Mouse (Mus musculus) cerebellum, postnatal 4 days (tissue): ENCODE measurements around the gene Prkci.

Source experiments
- DNase-seq, 2 experiments: peaks; one replicate each; pipeline ENCODE4 v3.0.0; 2022; ENCODE audit warnings: low spot score in 2 of 2, mixed read lengths in 1 of 2

The Prkci gene

DNA sequence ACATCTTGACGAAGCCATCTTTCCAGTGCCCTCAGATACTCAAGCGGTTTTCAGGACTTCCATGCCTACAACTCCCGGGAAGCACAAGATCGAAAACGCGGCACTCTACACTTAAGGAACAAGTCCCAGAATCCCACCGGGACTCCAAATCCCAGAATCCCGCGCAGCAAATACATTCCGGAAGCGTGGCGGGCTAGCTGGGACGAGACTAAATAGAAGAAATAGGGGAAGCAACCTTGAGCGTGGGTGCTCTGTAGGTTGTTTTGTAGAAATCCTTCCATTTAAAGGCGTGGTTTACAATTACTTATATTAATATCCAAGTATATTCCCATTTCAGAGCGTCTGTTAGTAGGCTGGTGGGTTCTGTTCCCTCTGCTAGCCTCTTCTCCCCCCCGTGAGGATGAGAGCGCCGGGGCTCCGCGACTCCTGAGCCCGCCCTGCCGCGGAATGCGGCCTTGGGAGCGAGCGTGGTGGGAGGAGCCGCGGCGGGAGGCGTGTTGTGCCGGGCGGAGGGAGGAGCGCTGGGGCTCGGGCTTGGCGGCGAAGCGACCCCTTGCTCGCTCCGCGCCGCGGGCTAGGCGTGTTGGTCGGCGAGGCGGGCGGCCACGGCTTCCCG lies at the start of gene Prkci:
Gene Prkci, plus strand, starts transcription at position 465 of the 616 bp plus-strand sequence.
- DNase-seq = peak; percentile 82 to 90

DNA sequence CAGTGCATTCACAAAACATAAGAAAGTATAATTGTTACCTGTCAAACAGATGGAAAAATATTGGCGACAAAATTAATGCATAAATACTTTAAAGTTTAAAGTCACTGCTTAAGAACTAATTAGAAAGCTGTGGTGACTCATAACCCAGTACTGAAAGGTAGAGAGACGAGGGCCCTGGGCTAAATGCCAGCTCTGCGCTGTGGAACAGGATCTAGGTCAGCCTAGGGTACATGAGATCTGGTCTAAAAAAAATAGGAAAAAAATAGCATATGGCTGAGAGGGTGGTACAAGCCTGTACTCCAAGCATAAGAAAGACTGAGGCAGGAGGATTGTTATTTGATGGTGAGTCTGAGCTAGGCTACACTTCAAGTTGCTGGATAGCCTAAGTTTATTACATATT lies 43.9 kb upstream of the Prkci start:
- no peak for DNase-seq

DNA sequence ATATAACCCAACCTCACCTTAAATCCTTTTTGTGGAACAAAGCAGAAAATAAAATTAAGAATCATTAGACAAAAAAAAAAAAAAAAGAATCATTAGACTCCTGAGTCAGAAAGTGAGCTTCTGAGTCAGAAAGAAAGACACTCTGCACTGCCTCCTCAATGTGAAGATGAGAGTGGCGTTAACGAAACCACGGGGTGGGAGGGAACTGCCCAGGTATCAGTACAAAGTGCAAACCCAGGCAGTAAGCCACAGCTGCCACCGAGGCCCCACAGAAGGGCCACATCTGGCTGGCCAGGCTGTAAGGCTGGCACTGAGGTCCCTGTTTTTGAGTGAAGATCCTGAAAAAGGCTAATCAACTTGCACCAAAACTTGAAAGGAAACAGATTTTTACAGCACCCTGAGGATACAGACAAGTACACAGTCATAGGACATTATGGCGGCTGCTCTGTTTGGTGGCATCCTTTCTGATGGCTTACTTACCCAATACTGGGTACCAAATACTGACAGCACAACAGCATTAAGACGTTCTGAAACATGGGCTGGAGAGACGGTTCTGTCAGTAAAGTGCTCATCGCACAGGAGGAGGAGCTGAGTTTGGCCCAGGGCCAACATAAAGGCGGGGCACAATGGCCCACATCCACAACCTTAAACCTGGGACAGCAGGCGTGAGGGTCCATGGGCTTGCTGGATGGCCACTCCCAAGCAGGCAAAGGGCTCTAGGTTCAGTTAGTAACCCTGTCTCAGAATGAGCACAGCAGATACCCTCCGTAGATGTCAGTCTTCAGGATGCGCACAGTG lies 43.1 kb upstream of the Prkci start:
- no peak for DNase-seq

DNA sequence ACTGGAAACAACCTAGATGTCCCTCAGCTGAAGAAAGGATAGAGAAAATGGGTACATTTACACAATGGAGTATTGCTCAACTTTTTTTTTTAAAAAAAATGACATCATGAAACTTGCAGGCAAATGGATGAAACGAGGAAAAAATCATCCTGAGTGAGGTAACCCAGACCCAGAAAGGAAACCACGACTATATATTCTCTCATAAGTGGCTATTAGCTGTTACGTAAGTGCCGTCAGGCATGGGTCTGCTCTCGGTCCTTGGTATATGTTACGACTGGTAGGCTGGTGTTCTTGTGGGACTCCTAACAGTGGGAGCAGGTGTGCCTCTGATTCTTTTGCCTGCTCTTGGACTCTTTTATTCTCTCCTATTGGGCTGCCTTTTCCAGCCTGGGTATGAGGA lies 39.2 kb upstream of the Prkci start:
- DNase-seq = no peak

DNA sequence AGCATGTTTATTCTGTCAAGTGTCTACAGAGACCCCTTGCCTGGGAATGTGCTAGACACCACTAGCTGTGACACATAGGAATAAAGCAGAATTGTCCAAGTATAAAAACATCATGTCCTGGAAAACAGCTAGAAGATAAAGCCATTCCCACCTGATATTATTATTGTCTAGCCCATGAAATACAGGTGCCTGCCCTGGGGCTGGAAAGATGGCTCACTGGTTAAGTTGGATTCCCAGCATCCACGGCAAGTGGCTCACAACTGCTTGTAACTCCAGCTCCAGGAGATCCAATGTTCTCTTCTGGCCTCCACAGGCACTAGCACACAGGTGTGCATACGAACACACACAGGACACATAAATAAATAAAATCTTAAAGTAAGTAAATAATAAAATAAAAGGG lies 36.8 kb upstream of the Prkci start:
- DNase-seq = no peak

DNA sequence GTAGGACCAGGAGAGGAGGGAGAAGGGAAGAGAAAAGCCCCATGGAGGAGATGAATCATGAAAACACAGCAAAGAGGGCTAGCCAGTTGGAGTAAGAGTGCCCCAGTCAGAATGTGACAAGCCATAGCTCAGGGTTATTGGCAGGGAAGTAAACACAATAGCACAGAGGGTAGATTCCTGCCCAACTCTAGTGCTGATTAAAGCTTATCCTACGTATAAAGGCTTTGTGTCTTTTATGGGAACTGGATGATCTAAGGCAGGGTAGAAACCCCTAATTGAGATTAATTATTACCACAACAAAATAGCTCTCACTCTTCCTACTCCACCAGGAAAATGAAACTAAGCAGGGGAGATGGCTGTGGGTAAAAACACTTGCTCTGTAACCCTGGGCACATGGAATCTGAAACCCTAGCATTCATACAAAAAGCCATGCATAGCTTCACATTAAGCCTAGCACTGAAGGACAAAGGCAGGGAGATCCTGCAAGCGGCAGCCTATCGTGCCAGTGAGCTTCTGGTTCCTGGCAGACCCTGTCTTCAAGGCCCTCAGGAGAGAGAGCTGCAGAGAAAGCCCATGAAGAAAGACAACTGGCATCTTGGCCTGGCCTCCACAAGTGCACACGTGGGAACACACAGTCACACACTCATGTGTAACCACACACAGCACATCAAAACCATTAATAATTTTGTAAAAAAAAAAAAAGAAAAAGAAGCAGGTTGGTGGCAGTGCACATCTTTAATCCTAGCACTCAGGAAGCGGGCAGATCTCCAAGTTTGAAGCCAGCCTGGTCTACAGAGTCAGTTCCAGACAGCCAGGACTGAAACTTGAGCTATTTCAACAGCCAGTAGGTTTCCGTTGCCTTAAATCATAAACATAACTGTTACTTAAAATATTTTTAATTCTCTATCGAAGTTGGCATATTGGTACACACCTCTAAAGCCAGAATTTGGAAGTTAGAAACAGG lies 35.4 kb upstream of the Prkci start:
- DNase-seq = no peak

DNA sequence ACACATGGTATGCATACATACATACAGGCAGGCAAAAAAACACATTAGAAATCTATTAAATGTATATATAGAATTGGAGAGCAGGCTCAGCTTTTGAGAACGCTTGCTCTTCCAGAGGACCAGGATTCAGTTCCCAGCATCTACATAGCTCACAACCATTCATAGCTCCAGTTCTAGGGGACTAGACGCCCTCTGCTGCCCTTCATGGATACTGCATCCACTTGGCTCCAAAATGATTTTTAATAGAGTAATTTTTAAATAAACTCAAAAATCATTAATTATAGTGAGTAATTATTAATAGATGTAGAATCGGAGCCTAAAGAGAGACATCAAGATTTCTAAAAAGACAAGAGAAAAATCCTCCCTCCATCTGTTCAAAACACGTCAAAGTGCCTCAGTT lies 32.4 kb upstream of the Prkci start:
- DNase-seq = no peak

DNA sequence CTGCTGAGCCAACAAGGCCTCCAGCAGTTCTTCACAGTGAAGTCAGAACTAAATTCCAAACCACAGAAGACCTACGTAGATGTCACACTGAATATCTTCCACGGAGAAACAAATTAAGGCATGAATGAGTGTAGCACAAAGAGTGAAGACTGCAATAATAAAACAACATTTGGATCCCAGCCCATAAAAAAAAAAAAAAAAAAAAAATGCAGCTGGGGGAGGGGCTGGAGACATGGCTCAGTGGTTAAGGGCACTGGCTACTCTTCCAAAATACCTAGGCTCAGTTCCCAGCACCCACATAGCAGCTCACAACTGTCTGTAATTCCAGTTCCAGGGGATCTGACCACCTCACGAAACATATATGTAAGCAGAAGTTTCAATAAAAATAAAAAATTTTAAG lies 31.3 kb upstream of the Prkci start:
- no peak for DNase-seq

DNA sequence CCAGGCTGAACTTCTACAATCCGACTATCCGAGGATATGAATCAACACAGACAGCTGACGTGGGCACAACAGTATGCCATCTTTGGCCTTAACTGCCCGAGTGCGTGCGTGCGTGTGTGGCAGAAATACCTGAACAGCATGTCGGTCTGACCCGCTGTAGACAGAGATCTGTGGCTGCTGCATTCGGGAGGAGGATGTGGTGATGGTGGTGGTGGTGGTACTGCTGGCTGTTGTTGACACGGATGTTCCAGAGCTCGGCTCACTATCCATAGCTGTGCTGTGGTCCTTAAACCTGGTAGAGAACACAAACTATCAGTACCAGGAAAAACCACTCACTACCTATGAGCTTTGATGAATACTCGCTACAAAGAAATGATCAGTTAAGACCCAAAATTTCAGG lies 29.9 kb upstream of the Prkci start:
- no peak for DNase-seq

DNA sequence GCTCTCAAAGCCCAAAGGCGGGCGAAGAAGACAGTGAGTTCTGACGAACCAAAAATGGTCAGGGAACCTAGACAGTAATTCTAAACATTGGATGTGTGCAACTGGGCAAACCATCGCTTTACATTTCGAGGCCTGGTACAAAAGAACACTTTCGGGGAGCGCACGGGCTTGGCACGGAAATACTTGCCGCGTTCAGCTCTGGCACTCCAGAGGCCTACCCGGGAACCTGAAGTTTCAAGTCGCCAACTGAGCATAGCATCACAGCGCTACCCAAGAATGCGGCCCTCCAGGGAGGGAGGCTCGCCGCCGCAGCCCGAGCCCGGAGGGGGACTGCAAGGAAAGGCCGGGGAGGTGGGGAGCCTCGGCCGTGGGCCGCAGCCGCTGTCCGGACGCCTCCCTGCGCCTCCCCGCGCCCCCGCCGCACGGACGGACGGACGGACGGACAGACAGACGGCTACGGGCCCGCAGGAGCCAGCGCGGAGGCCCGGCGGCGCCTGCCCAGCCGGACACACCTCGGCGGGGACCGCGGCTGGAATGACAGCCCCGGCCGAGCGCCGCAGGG lies 26.9 kb upstream of the Prkci start:
- DNase-seq = peak; percentile 22 to 34

DNA sequence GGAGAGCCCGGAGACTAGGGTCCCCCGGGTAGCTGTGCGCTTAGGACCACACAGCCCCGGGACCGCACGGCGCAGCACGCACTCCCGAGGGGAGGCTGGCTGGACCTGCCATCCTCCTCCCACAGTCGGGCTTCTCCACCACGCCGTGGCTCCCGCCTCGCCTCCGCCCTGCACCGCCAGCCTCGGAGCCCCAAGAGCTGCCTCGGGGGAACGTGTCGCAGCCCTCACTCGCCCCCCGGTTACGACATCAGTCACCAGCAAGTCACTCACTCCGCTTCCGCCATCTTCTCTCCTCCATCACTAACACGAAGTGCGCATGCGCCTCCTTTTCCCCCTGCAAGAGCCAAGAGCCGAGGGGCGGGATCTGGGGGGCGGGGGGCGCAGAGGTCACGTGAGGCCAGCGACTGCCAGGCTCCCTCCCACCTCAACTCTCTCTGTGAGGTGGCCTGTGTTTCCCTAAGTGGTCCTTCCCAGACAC lies 26.4 kb upstream of the Prkci start, which contains the start of gene Phc3:
Gene Phc3, minus strand, starts transcription at position 312 of the 478 bp plus-strand sequence.
- peak; percentile 87 to 90 for DNase-seq

DNA sequence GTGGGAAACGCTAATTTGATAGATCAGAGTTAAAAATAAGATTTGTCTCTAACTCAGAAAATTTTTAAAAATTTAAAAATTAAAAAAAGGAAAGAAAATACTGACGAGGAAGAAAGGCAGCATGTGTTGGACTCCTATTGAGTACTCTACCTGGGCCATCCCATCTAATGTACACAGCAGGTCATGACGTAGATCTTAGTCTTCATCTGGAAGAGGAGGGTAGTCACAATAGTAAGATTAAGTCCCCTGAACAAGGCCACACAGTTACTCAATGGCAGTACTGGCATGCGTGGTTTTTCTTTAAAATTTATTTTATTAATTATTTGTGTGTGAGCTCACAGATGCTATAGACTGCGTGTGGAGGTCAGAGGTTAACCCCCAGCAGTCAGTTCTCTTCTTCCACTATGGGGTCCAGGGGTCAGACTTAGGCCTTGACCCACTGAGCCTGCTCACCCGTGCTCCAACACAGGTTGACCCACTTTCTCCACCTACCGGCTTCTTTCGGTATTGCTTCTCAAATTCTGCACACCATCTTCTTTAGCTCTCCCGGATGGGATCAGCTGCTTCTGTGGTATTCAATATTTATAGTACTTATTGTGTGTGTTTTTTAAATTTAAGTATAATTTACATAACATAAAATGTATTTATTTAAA lies 20.3 kb upstream of the Prkci start:
- DNase-seq = peak in 1 of 2 experiments; percentile 68

DNA sequence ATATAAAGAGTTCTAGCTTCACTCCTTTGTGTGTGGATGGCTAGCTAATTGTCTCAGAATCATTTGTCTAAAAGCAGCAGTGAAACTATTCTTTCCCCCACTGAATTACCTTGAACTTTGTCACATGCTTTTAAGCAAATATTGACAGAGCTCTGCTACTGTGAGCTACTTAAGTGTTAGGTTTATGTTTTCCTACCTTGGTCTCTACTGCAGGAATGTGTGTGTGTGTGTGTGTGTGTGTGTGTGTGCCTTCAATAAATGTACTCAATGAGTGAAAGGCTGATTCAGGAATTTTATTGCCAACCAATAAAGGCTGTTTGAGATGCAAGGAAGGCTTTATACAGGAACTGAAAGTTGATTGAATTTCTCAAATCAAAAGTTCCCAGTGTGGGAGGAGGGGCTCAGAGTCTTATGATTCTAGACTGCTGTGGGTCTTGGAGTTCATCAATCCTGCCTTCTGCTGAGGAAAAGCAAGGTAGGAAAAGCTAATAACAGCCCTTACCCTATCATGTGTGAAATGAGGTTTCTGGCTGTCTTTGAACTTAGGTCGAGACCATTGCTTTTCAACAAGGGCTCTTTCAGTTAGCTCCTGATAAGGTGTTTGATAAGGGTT lies 18.4 kb upstream of the Prkci start:
- no peak for DNase-seq

DNA sequence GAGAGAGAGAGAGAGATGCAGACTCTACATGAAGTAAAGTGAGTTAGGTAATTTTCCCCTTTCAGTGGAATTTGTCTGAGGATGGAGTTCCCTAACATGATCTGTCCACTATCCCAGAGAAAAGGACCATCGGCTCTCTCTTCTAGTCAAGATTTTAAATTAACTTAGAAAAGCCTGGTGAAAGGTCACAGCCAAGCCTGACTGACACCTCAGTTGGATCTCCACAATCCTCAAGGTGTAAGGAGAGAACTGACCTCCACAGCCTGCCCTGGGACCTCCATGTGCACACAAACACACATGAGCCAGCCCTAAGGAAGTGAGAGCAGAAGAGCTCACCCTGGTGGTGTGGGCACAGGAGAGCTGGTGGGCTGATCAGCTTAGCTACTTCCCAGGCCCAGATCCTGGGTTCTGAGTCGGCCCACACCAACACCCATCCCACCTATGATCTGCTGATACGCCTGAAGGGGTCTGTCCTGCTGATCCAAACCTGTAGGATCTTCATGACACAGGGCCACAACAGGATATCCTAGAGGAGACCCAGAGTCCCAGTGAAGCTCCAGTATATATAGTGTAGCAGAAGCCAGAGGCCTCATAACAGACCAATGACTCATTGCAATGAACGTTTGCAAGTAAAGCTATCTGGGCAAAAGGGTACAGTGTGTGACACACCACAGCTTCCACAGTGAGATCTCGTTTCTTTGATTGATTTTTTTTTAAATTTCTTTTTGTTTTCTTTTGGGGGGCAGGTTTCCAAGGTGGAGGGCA lies 13.7 kb upstream of the Prkci start:
- no peak for DNase-seq

DNA sequence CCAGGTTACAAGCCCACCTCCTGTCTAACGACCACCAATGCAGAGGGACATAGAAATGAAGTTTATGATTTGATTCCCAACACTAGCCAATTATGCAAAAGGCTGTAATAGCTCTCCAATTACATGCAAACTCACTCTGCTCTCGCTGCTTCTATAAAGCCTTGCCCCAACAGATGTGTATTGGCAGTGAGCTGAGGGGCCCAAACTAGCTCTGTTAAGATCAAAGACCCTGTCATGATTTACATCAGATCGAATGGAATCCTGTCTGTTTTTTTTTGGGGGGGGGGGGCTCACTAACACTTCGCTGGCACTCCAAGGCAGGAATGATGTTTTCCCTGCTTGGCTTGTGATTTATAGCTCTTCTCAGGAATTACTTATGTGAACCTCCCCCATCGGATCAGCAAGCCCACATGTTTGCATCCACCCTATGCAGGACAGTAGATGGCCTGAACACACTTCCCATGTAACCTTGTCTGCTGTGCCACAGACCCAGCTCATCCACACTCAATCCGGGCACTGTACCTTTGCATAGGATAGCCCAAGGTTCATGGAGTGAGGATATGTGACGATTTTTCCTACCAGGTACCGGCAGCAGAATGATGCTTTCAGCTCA lies 12.5 kb upstream of the Prkci start:
- DNase-seq = no peak

DNA sequence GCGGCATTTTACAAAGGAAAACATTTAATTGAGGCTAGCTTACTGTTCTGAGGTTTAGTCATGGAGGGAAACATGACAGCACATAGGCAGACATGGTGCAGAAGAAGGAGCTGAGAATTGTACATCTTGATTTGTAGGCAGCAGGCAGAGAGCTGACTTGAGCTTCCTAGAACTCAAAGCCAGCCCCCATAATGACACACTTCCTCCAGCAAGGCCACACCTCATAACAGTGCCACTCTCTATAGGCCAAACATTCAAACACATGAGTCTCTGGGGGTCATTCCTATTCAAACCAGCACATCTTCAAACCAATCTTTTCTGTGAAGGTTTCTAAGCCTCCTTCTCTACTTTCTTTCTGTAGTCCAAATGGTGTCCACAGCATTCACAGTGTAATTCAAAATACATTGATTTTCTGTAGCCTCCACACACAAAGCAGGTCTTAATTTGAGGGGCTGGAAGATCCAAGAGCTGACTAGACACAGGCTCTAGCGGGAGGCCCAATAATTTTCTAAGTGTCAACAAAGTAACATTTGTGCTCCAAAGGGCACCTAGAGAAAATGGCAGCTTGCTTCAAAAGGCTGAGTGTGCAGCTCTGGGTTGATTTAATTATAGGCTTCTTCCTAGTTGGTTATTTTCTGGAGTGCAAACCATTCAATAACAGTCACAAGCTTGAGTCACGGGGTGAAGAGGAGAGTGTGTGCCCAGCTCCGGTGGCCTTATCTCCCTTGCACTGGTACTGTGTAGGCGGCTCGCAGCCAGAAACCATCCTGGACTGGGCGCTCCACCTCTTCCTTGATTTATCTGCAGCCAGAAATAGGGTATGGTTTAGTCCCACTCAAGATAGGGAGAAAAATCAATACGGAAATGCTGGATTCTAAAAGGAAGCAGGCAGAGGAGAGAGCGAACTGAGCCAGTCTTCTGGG lies 7.9 kb upstream of the Prkci start:
- DNase-seq = no peak

DNA sequence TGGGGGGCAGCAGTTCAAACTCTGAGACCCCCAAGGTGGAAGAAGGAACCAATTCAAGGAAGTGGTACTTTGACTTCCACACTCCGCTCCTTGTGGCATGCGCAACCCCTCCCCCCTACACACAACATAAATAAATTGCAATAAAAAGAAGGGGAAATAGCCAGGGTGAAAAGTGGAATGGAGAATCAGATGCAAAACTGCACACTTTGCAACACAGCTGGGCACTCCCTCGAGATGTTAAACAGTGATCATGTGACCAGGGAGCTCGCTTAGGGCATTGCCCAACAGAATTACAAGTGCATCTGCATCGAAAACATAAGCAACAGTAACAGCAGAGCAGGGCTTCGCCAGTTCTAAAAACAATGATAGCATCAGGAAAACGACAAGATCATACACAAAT lies 3.4 kb upstream of the Prkci start:
- no peak for DNase-seq

DNA sequence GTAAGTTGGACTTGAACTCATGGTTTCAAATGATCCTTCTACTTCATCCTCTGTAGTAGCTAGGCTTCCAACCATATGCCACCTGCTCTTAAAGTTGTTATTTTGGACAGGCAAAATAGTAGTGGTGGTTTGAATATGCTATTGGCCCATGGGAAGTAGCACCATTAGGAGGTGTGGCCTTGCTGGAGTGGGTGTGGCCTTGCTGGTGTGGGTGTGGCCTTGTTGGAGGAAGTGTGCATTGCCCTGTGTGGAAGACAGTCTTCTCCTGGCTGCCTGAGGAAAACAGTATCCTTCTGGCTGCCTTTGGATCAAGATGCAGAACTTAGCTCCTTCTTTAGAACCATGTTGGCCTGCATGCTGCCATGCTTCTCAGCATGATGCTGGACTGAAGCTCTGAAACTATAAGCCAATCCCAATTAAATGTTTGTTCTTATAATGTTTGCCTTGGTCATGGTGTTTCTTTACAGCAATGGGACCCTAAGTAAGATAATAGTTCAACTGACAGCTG lies 2.4 kb upstream of the Prkci start:
- DNase-seq = no peak
